Mouse (Mus musculus) midbrain, embryonic 11.5 days (tissue): ENCODE results near the gene Castor1. TPM values are rescaled to one million over a fixed set of nuclear protein-coding genes. Genes with fewer than 3 reads are reported as not detected.
A peak's percentile ranks its signal among the peaks of the same experiment; 100 is the strongest.
"Not testable (repeated sequence)": the region's sequence is repeated elsewhere in the genome, so short reads cannot be mapped to it uniquely, and the experiment has no call there.

ENCODE experiments used
- ATAC-seq: fragments of 200-750 bp; cut with Nextera tagmentation; 2 replicates; pipeline ENCODE4 v1.8.0; 2017; ENCODE audit warnings: moderate TSS enrichment, moderate library complexity; ENCODE audit not compliant: low FRiP score
- DNase-seq: peaks from one replicate; pipeline ENCODE4 v3.0.0; 2015; ENCODE audit warnings: low spot score; ENCODE audit errors: missing footprints
- H3K27ac ChIP-seq: fragments of 300-500 bp; sonication (generic); 2 replicates; pipeline ENCODE4 v1.5.1; 2014; ENCODE audit warnings: low read depth, low read length
- H3K27me3 ChIP-seq: fragments of 300-500 bp; sonication (generic); 2 replicates; pipeline ENCODE4 v1.6.1; 2014; ENCODE audit warnings: mild to moderate bottlenecking, low read length, moderate library complexity, mixed read lengths; ENCODE audit not compliant: control insufficient read depth, insufficient read depth
- H3K36me3 ChIP-seq: fragments of 300-500 bp; sonication (generic); 2 replicates; pipeline ENCODE4 v1.6.1; 2014; ENCODE audit warnings: mild to moderate bottlenecking, low read length, moderate library complexity, mixed read lengths; ENCODE audit not compliant: control insufficient read depth, insufficient read depth
- H3K4me1 ChIP-seq: fragments of 300-500 bp; sonication (generic); 2 replicates; pipeline ENCODE4 v1.6.1; 2014; ENCODE audit warnings: low read length; ENCODE audit not compliant: control insufficient read depth, insufficient read depth
- H3K4me2 ChIP-seq: fragments of 300-500 bp; sonication (generic); 2 replicates; pipeline ENCODE4 v1.6.1; 2014; ENCODE audit warnings: mild to moderate bottlenecking, moderate library complexity
- H3K4me3 ChIP-seq: fragments of 300-500 bp; sonication (generic); 2 replicates; pipeline ENCODE4 v1.5.1; 2014; ENCODE audit warnings: low read depth, low read length
- H3K9ac ChIP-seq: fragments of 300-500 bp; sonication (generic); 2 replicates; pipeline ENCODE4 v1.6.1; 2014; ENCODE audit warnings: low read length
- H3K9me3 ChIP-seq: fragments of 300-500 bp; sonication (generic); 2 replicates; pipeline ENCODE4 v1.6.1; 2016; ENCODE audit warnings: low read length; ENCODE audit not compliant: control insufficient read depth
- WGBS: fragments of 180-500 bp; shearing (Covaris S2); extraction: QIAGEN DNeasy Blood & Tissue Kit; methylation state at CpG from one replicate; pipeline ENCODE4 v1.1.7; 2014; 5-methylcytosine and 5-hydroxymethylcytosine counted together
- polyA plus RNA-seq: library from polyadenylated mRNA; unstranded; fragments of >200 nt; fragmentation: Nextera tagmentation; extraction: Ambion mirVana; gene quantifications from 2 replicates; pipeline ENCODE4 v1.2.1, GENCODE M21; 2014

Castor1 gene
- polyA plus RNA-seq, result 2.5 and 2.7 TPM in 2 replicates

- Histone ChIP-seq H3K9me3 (no peaks in the 10 kb centered on the region), H3K4me1 (peaks cover 5% of the 10 kb centered on the region; the same call in 1 of the 2 replicates), H3K36me3 (peaks cover 4% of the 10 kb centered on the region; the same call in 1 of the 2 replicates), H3K4me3 (peak within 1 kb of the TSS; percentile 28), H3K4me2 (peak within 1 kb of the TSS; percentile 68), H3K27me3 (peaks cover 18% of the 10 kb centered on the region), H3K9ac (peak within 1 kb of the TSS; percentile 35; the same call in 1 of the 2 replicates), H3K27ac (no peak within 1 kb of the TSS)
- WGBS, result 3% methylated on average over 56 of the region's 56 CpGs
- ATAC-seq (peak; percentile 86), DNase-seq (peak; percentile 95)
Observed at GRCm38 (mm10) chr11:4217914-4218629, at the start of gene Castor1. TSS of gene Castor1 (plus strand) at chr11:4218225.

GRCm38 (mm10) chr11:4174586-4174985, 43.4 kb upstream of the Castor1 start:
- no peak overlapping the region for H3K9ac ChIP-seq
- 90% methylated on average over 5 of the region's 5 CpGs for WGBS
- DNase-seq (peak; percentile 66), ATAC-seq (no peak)
- H3K9me3 ChIP-seq, result no peaks in the 10 kb centered on the region
- no peaks in the 10 kb centered on the region for H3K4me1 ChIP-seq
- no peak overlapping the region for H3K4me3 ChIP-seq
- peaks cover 77% of the 10 kb centered on the region for H3K36me3 ChIP-seq
- H3K27ac ChIP-seq, result no peak overlapping the region
- no peak overlapping the region for H3K4me2 ChIP-seq
- H3K27me3 ChIP-seq, result no peaks in the 10 kb centered on the region

- no peaks in the 10 kb centered on the region for H3K9me3 ChIP-seq
- peaks cover 72% of the 10 kb centered on the region for H3K36me3 ChIP-seq
- no peak overlapping the region for H3K4me2 ChIP-seq
- no peak for ATAC-seq
- no peak overlapping the region for H3K4me3 ChIP-seq
- H3K4me1 ChIP-seq, result no peaks in the 10 kb centered on the region
- DNase-seq, result peak; percentile 81
- 94% methylated on average over 4 of the region's 4 CpGs for WGBS
- no peak overlapping the region for H3K9ac ChIP-seq
- no peaks in the 10 kb centered on the region for H3K27me3 ChIP-seq
- no peak overlapping the region for H3K27ac ChIP-seq
Observed at GRCm38 (mm10) chr11:4177716-4178115, 40.3 kb upstream of the Castor1 start.

GRCm38 (mm10) chr11:4182061-4182460, 36.0 kb upstream of the Castor1 start:
- Histone ChIP-seq H3K36me3 (peaks cover 33% of the 10 kb centered on the region), H3K9ac (no peak overlapping the region), H3K27ac (no peak overlapping the region), H3K4me2 (no peak overlapping the region), H3K4me3 (no peak overlapping the region), H3K9me3 (no peaks in the 10 kb centered on the region), H3K4me1 (no peaks in the 10 kb centered on the region; the same call in 1 of the 2 replicates), H3K27me3 (no peaks in the 10 kb centered on the region)
- 25% methylated on average over 1 of the region's 1 CpGs for WGBS
- ATAC-seq (no peak), DNase-seq (peak; percentile 70)

- no peak for DNase-seq
- peaks cover 7% of the 10 kb centered on the region for H3K4me1 ChIP-seq
- ATAC-seq, result no peak
- H3K9ac ChIP-seq, result no peak overlapping the region
- no peaks in the 10 kb centered on the region for H3K27me3 ChIP-seq
- H3K4me3 ChIP-seq, result no peak overlapping the region
- H3K9me3 ChIP-seq, result no peaks in the 10 kb centered on the region
- H3K27ac ChIP-seq, result no peak overlapping the region
- peaks cover 20% of the 10 kb centered on the region for H3K36me3 ChIP-seq
- H3K4me2 ChIP-seq, result no peak overlapping the region
Observed at GRCm38 (mm10) chr11:4183511-4183910, 34.5 kb upstream of the Castor1 start.

GRCm38 (mm10) chr11:4184251-4184952, 33.6 kb upstream of the Castor1 start:
- DNase-seq, result peak; percentile 80
- no peak for ATAC-seq
- WGBS, result 75% methylated on average over 4 of the region's 4 CpGs
- no peak overlapping the region for H3K9ac ChIP-seq
- H3K4me3 ChIP-seq, result no peak overlapping the region
- H3K4me1 ChIP-seq, result peaks cover 7% of the 10 kb centered on the region
- no peaks in the 10 kb centered on the region for H3K9me3 ChIP-seq
- H3K27me3 ChIP-seq, result no peaks in the 10 kb centered on the region
- no peak overlapping the region for H3K4me2 ChIP-seq
- H3K36me3 ChIP-seq, result peaks cover 17% of the 10 kb centered on the region
- no peak overlapping the region for H3K27ac ChIP-seq

GRCm38 (mm10) chr11:4185480-4185879, 32.5 kb upstream of the Castor1 start:
- not testable (repeated sequence) for ATAC-seq

GRCm38 (mm10) chr11:4186486-4187317, 31.3 kb upstream of the Castor1 start, which contains the start of gene Tbc1d10a:
TSS of gene Tbc1d10a (plus strand) at chr11:4186789.
- under 1% methylated on average over 71 of the region's 71 CpGs for WGBS

More at GRCm38 (mm10) chr11:4185480-4185879, 32.5 kb upstream of the Castor1 start:
- not testable (repeated sequence) for H3K9ac ChIP-seq, H3K27ac ChIP-seq, H3K9me3 ChIP-seq, H3K4me2 ChIP-seq, H3K27me3 ChIP-seq, DNase-seq, H3K4me3 ChIP-seq, H3K4me1 ChIP-seq
- H3K36me3 ChIP-seq, result peaks cover 12% of the 10 kb centered on the region
- WGBS, result 94% methylated on average over 6 of the region's 6 CpGs

More at GRCm38 (mm10) chr11:4186486-4187317, 31.3 kb upstream of the Castor1 start, which contains the start of gene Tbc1d10a:
- Histone ChIP-seq H3K4me2 (peak within 1 kb of the TSS; percentile 86), H3K9ac (peak within 1 kb of the TSS; percentile 87), H3K4me1 (peaks cover 7% of the 10 kb centered on the region), H3K4me3 (peak within 1 kb of the TSS; percentile 81), H3K27ac (no peak within 1 kb of the TSS), H3K36me3 (peaks cover 4% of the 10 kb centered on the region), H3K9me3 (no peaks in the 10 kb centered on the region), H3K27me3 (no peaks in the 10 kb centered on the region)
- peak; percentile 98 for DNase-seq
- ATAC-seq, result peak; percentile 100
